Mouse (Mus musculus): Measurements from ENCODE around the gene Pex14. TPM values are rescaled to one million over a fixed set of nuclear protein-coding genes. Genes with fewer than 3 reads are reported as not detected.

Pex14 gene
- polyA plus RNA-seq, 1 experiment from 2014 or later = 46.0 TPM

DNA sequence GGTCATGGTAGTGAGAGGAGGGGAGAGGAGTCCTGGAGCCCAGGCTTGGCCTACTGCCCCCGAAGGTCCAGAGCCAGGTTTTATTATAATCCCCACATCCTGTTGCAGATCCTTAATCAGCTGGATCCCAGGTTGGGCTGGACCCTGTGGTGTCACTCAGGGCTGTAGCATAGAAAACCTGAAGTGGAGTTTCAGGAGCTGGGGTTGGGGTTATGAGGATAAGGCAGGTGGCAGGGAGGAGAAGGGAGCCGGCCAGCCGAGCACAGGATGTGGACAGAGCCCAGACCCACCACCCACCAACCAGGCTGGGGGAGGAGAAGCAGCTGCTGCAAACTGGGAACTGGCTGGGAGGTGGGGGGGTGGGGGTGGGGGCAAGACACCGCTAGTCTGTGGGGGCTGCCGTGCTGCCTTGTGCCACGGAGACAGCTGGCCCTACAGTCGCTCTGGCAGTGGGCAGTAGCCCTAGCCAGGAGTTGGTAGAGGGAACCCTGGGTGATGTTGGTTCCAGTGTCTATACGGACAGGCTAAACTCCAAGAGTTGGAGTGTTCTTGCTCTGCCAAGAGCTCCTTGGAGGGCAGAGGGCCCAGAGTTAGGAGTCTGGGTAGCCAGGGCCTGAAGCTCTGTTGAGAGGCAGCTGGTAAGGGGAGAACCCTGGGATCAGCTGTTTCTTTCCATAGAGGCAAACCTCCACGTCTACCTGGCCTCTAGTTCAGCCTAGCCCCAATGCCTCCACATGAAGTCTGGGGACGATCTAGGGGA, 184.6 kb downstream of the Pex14 start:
- no peak overlapping the region for H3K27ac ChIP-seq (ENCODE audit: low read depth)
- peaks cover 43% of the 10 kb centered on the region for H3K4me1 ChIP-seq (replicated peaks; ENCODE audit: control insufficient read depth, insufficient read depth, low read length)
- H3K4me2 ChIP-seq (ENCODE audit: low read length) = no peak overlapping the region
- H3K27me3 ChIP-seq (replicated peaks; ENCODE audit: control insufficient read depth, insufficient read depth, low read length) = no peaks in the 10 kb centered on the region
- ATAC-seq (replicated peaks; ENCODE audit: low FRiP score, low TSS enrichment, low read depth) (peak; percentile 75), DNase-seq (ENCODE audit: low spot score) (peak; percentile 87)
- no peak overlapping the region for H3K4me3 ChIP-seq (ENCODE audit: low read depth, low read length)
- WGBS = 46% methylated on average over 10 of the region's 10 CpGs
- H3K36me3 ChIP-seq (ENCODE audit: control insufficient read depth, insufficient read depth, low read length) = no peaks in the 10 kb centered on the region
- no peak overlapping the region for H3K9ac ChIP-seq (ENCODE audit: low read length)
- H3K9me3 ChIP-seq (ENCODE audit: control insufficient read depth, low read length) = no peaks in the 10 kb centered on the region

DNA sequence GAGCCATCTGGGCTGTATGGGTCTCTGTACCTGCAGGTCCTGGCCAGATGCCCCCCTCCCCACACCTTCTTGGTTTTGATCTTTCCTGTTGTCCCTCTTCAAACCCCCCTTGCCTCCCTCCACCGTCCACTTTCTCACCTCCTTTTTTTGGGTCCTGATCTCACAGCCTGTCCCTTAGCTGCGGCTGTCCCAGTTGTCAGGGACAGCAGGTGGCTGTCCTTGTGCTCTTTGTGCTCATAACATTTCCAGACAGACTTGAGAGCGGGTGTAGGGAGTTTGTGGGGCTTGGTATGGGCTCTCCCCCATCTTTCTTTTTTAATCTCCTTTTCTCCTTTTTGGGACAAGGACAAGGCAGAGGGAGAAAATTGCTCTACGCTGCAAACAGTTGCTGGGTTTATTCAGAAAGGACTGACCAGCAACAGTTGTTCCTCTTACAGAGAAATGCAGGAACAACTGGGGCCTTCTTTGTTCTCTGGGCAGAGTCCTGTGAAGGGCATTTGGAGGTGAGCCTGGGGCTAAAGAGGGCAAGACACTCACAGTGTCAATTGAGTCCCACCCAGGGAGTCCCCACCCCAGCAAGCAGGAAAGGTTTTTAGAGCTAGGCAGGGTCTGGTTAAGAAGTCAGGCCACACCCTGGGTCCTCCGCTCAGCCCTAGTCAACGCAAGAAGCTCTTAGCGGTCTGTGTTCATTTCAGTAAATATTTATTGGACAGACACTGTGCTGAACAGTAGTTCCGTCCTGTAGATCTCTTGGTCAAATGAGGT, 186.7 kb downstream of the Pex14 start:
- DNase-seq (ENCODE audit: low spot score) (no peak), ATAC-seq (replicated peaks; ENCODE audit: low FRiP score, low TSS enrichment, low read depth) (no peak)
- H3K9ac ChIP-seq (ENCODE audit: low read length) = no peak overlapping the region
- no peak overlapping the region for H3K4me3 ChIP-seq (ENCODE audit: low read depth, low read length)
- no peaks in the 10 kb centered on the region for H3K9me3 ChIP-seq (ENCODE audit: control insufficient read depth, low read length)
- H3K27me3 ChIP-seq (replicated peaks; ENCODE audit: control insufficient read depth, insufficient read depth, low read length) = no peaks in the 10 kb centered on the region
- 45% methylated on average over 8 of the region's 8 CpGs for WGBS
- H3K4me2 ChIP-seq (ENCODE audit: low read length) = no peak overlapping the region
- no peaks in the 10 kb centered on the region for H3K36me3 ChIP-seq (ENCODE audit: control insufficient read depth, insufficient read depth, low read length)
- no peak overlapping the region for H3K27ac ChIP-seq (ENCODE audit: low read depth)
- peaks cover 23% of the 10 kb centered on the region for H3K4me1 ChIP-seq (replicated peaks; ENCODE audit: control insufficient read depth, insufficient read depth, low read length)

DNA sequence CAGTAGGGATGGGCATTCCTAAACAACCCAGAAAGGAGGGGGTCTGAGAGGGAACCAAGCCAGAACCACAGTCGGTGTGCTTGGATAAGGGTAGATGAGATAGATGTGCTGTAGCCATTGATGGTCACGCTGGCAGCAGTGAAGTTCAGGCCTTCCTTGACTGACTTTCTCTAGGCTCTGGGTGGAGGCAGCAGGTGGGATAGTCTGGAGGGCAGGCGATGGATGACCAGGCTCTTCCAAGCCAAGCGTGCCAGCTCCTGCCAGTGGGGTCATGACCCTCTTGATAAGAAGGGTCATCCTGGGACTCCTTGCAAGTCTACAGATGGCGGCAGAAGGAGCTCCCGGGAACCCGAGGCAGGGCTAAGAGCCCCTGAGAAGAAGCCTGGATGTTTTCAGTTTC, 187.5 kb downstream of the Pex14 start:
- Histone ChIP-seq H3K4me2 (ENCODE audit: low read length) (no peak overlapping the region), H3K36me3 (ENCODE audit: control insufficient read depth, insufficient read depth, low read length) (no peaks in the 10 kb centered on the region), H3K9ac (ENCODE audit: low read length) (no peak overlapping the region), H3K4me3 (ENCODE audit: low read depth, low read length) (no peak overlapping the region), H3K27ac (ENCODE audit: low read depth) (no peak overlapping the region), H3K27me3 (replicated peaks; ENCODE audit: control insufficient read depth, insufficient read depth, low read length) (no peaks in the 10 kb centered on the region), H3K4me1 (replicated peaks; ENCODE audit: control insufficient read depth, insufficient read depth, low read length) (peaks cover 28% of the 10 kb centered on the region), H3K9me3 (ENCODE audit: control insufficient read depth, low read length) (no peaks in the 10 kb centered on the region)
- DNase-seq (ENCODE audit: low spot score) (no peak), ATAC-seq (replicated peaks; ENCODE audit: low FRiP score, low TSS enrichment, low read depth) (no peak)
- whole genome bisulfite sequencing = 49% methylated on average over 7 of the region's 7 CpGs

Other genes with a start within 250 kb of the Pex14 start
- gene Dffa, start 4.3 kb upstream of the Pex14 start, polyA plus RNA-seq (2014; fragmentation: Nextera tagmentation; extraction: Ambion mirVana) = 37.4 and 39.8 TPM in 2 replicates
- 0.38 TPM in 1 of 2 replicates, not detected in the other for gene Cort, start 26.9 kb upstream of the Pex14 start, polyA plus RNA-seq (2014; fragmentation: Nextera tagmentation; extraction: Ambion mirVana)
- 30.1 and 33.8 TPM in 2 replicates for gene Cenps, start 37.8 kb upstream of the Pex14 start, polyA plus RNA-seq (2014; fragmentation: Nextera tagmentation; extraction: Ambion mirVana)
- gene Pgd, start 66.9 kb upstream of the Pex14 start, polyA plus RNA-seq (2014; fragmentation: Nextera tagmentation; extraction: Ambion mirVana) = 67.2 and 76.5 TPM in 2 replicates
- 34.4 and 36.5 TPM in 2 replicates for gene Kif1b, start 207.8 kb upstream of the Pex14 start, polyA plus RNA-seq (2014; fragmentation: Nextera tagmentation; extraction: Ambion mirVana)

Measured in intestine, embryonic 14.5 days (tissue).